Mouse (Mus musculus): ENCODE results near the gene Hs3st5.

- TF ChIP-seq CTCF (IDR thresholded peaks at IDR 0.05; ENCODE audit: low read depth, low read length) = no peak
- no peak for TF ChIP-seq POLR2A (IDR thresholded peaks at IDR 0.05; ENCODE audit: borderline replicate concordance, low read depth, low read length)
Observed at GRCm38 (mm10) chr10:36729361-36730098, 222.9 kb downstream of the Hs3st5 start.
